Mouse (Mus musculus) ES-E14 (cell line): ENCODE measurements around the gene Zar1l. TPM values are rescaled to one million over a fixed set of nuclear protein-coding genes. Genes with fewer than 3 reads are reported as not detected.

Experiments
- DNase-seq: peaks from one replicate; pipeline ENCODE4 v3.0.0-alpha.2; 2013; ENCODE audit warnings: low read depth, low spot score
- H3K27ac ChIP-seq: 2 replicates; pipeline ENCODE4 v1.5.1; 2012; ENCODE audit warnings: low read depth, mild to moderate bottlenecking, low read length, moderate library complexity, mixed read lengths; ENCODE audit not compliant: poor library complexity, insufficient read depth, severe bottlenecking
- H3K36me3 ChIP-seq: 2 replicates; pipeline ENCODE4 v1.6.1; 2012; ENCODE audit warnings: mild to moderate bottlenecking, low read length, moderate library complexity, mixed read lengths; ENCODE audit not compliant: control insufficient read depth, poor library complexity, insufficient read depth, severe bottlenecking
- H3K4me1 ChIP-seq, 2 experiments: fragments of 150-350 bp in 1 of 2; sonication (generic) in 1 of 2; 2 replicates each; pipeline ENCODE4 v1.6.1; 2012; ENCODE audit warnings: low read length in 2 of 2, mild to moderate bottlenecking in 1 of 2, mixed read lengths in 1 of 2; ENCODE audit not compliant: control insufficient read depth in 2 of 2, insufficient read depth in 2 of 2, poor library complexity in 1 of 2
- H3K4me3 ChIP-seq, 2 experiments: fragments of 150-350 bp in 1 of 2; sonication (generic) in 1 of 2; 2 replicates each; pipeline ENCODE4 v1.5.1; 2012; ENCODE audit warnings: low read length in 2 of 2, low read depth in 1 of 2, mild to moderate bottlenecking in 1 of 2, mixed read lengths in 1 of 2; ENCODE audit not compliant: insufficient read depth in 1 of 2, poor library complexity in 1 of 2, severe bottlenecking in 1 of 2
- H3K9ac ChIP-seq: 2 replicates; pipeline ENCODE4 v1.6.1; 2012; ENCODE audit warnings: low read depth, mild to moderate bottlenecking, low read length, mixed read lengths; ENCODE audit not compliant: poor library complexity, insufficient read depth, severe bottlenecking
- H3K9me3 ChIP-seq: fragments of 150-350 bp; sonication (generic); 2 replicates; pipeline ENCODE4 v1.6.1; 2012; ENCODE audit warnings: low read depth, mild to moderate bottlenecking, low read length; ENCODE audit not compliant: control insufficient read depth, insufficient read depth
- CHD2 ChIP-seq: IDR thresholded peaks from 2 replicates; pipeline ENCODE4 v1.6.1; 2014; ENCODE audit warnings: mild to moderate bottlenecking, low read depth, low read length, inconsistent platforms
- HCFC1 ChIP-seq: IDR thresholded peaks from 2 replicates; pipeline ENCODE4 v1.6.1; 2012; ENCODE audit warnings: low read length, inconsistent platforms, borderline replicate concordance; ENCODE audit not compliant: insufficient read depth
- MAFK ChIP-seq: IDR thresholded peaks from 2 replicates; pipeline ENCODE4 v1.6.1; 2014; ENCODE audit warnings: mild to moderate bottlenecking, low read depth, low read length, inconsistent platforms; ENCODE audit not compliant: insufficient read depth
- ZC3H11A ChIP-seq: IDR thresholded peaks from 2 replicates; pipeline ENCODE4 v1.6.1; 2012; ENCODE audit warnings: low read depth, mild to moderate bottlenecking, inconsistent platforms, low read length, borderline replicate concordance
- ZNF384 ChIP-seq: IDR thresholded peaks from 2 replicates; pipeline ENCODE4 v1.6.1; 2012; ENCODE audit warnings: low read depth, low read length, inconsistent platforms
- in situ Hi-C, 2 experiments: fragments of 600-800 bp; cut with MboI; formaldehyde crosslinking; loops; one replicate each; pipeline ENCODE4 v1.15.1; 2025; ENCODE audit warnings: low sequenced_read_pairs in 2 of 2, inconsistent platforms in 1 of 2; ENCODE audit not compliant: unreplicated experiment in 2 of 2
- total RNA-seq: library from RNA; depleted of rRNA; stranded (reverse); fragments of 300-350 nt; gene quantifications from 2 replicates; pipeline ENCODE4 v1.2.3, GENCODE M21; 2012; rRNA removed

The Zar1l gene
- total RNA-seq, 1 experiment: not detected

GRCm38 (mm10) chr5:150464721-150465120 is 53.2 kb downstream of the Zar1l start:
- Histone ChIP-seq H3K4me3 (no peak overlapping the region), H3K9me3 (no peaks in the 10 kb centered on the region), H3K36me3 (no peaks in the 10 kb centered on the region; the same call in 1 of the 2 replicates), H3K4me1 (no peaks in the 10 kb centered on the region; a peak in 1 of 4 replicates), H3K9ac (no peak overlapping the region), H3K27ac (no peak overlapping the region)
- TF ChIP-seq ZNF384: no peak
- TF ChIP-seq ZC3H11A: no peak
- no peak for TF ChIP-seq MAFK
- no peak for TF ChIP-seq CHD2
- no peak for TF ChIP-seq HCFC1
- in situ Hi-C loops: no loop called here
- no peak for DNase-seq

- H3K27ac ChIP-seq: no peak overlapping the region
- no peak overlapping the region for H3K4me3 ChIP-seq
- H3K9me3 ChIP-seq: no peaks in the 10 kb centered on the region
- no peak overlapping the region for H3K9ac ChIP-seq
- TF ChIP-seq HCFC1: no peak
- TF ChIP-seq ZC3H11A: no peak
- TF ChIP-seq CHD2: no peak
- no peak for TF ChIP-seq MAFK
- no peak for TF ChIP-seq ZNF384
- DNase-seq: no peak
- H3K36me3 ChIP-seq: no peaks in the 10 kb centered on the region; the same call in 1 of the 2 replicates
- peaks cover 0 to 4% of the 10 kb centered on the region in 2 experiments; a peak in 1 of 4 replicates for H3K4me1 ChIP-seq
- in situ Hi-C loops: no loop called here
Measured at GRCm38 (mm10) chr5:150459801-150460200, 58.2 kb downstream of the Zar1l start.

- H3K4me1 ChIP-seq: peaks cover 0 to 4% of the 10 kb centered on the region in 2 experiments; a peak in 1 of 4 replicates
- H3K4me3 ChIP-seq: no peak overlapping the region
- H3K36me3 ChIP-seq: no peaks in the 10 kb centered on the region; the same call in 1 of the 2 replicates
- in situ Hi-C loops: no loop called here
- no peak overlapping the region for H3K27ac ChIP-seq
- no peak overlapping the region for H3K9ac ChIP-seq
- DNase-seq: no peak
- no peaks in the 10 kb centered on the region for H3K9me3 ChIP-seq
- TF ChIP-seq HCFC1: no peak
- TF ChIP-seq ZC3H11A: no peak
- TF ChIP-seq CHD2: no peak
Measured at GRCm38 (mm10) chr5:150457904-150458739, 59.8 kb downstream of the Zar1l start.

DNA sequence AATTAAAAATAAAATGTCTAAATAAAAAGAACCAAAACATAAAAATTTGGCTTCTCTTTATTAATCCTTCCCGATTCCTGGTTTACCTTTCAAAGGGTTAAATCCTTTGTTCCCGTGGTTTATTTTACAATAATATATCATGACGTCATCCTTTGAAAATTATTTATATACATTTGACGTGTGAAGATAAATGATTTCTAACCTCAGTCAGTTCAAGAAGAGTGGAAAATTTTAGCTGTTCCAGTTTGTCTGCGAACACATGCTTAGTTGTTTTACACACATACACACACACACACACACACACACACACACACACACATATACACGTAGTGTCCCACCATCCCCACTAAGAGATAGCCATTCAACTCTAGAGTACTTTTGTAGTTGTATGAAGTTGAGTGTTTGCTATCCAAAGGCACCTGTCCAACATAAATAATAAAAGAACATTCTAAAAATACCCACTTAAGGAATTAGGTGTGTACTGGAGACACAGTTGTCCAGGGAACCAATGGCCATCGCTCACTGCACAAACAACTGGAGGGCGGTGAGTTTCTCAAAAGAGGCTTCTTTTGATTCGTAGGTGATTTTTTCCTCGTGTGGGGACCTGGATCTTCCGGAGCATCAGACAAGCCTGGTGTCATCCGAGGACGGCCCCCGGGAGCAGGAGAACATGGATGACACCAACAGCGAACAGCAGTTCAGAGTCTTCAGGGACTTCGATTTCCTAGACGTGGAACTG is 60.6 kb downstream of the Zar1l start:
- Histone ChIP-seq H3K9ac (no peak overlapping the region), H3K36me3 (no peaks in the 10 kb centered on the region; the same call in 1 of the 2 replicates), H3K9me3 (no peaks in the 10 kb centered on the region), H3K27ac (no peak overlapping the region), H3K4me1 (peaks cover 0 to 4% of the 10 kb centered on the region in 2 experiments; a peak in 1 of 4 replicates), H3K4me3 (no peak overlapping the region)
- no peak for TF ChIP-seq CHD2
- no peak for TF ChIP-seq ZNF384
- no peak for TF ChIP-seq ZC3H11A
- TF ChIP-seq HCFC1: no peak
- TF ChIP-seq MAFK: no peak
- in situ Hi-C loops: no loop called here
- no peak for DNase-seq

Other genes with a start within 250 kb of the Zar1l start
- 49.7 and 77.9 TPM in 2 replicates for gene Brca2, start 4.5 kb upstream of the Zar1l start, total RNA-seq
- gene N4bp2l1, start 79.0 kb upstream of the Zar1l start, total RNA-seq: 0.74 and 0.80 TPM in 2 replicates
- gene N4bp2l2, start 148.0 kb upstream of the Zar1l start, total RNA-seq: 55.6 and 58.4 TPM in 2 replicates
- 24.8 and 26.6 TPM in 2 replicates for gene Pds5b, start 155.6 kb upstream of the Zar1l start, total RNA-seq